Mouse (Mus musculus): ENCODE data around the gene Hspa2. TPM values are rescaled to one million over a fixed set of nuclear protein-coding genes. Genes with fewer than 3 reads are reported as not detected.
"Not testable (repeated sequence)": the region's sequence is repeated elsewhere in the genome, so short reads cannot be mapped to it uniquely, and the experiment has no call there.

Gene Hspa2
- total RNA-seq, 2 experiments from 2014 or later = 8.4 to 9.0 TPM

- intact Hi-C loops (cut with DNase I) = no loop called here
- DNase-seq = no peak
Observed at GRCm38 (mm10) chr12:76425256-76425655, 21.3 kb downstream of the Hspa2 start.

GRCm38 (mm10) chr12:76427546-76427945 lies 23.6 kb downstream of the Hspa2 start:
- no peak for DNase-seq
- intact Hi-C loops (cut with DNase I) = no loop called here

- intact Hi-C loops (cut with DNase I) = no loop called here
- no peak for DNase-seq
Observed at GRCm38 (mm10) chr12:76430879-76431406, 27.0 kb downstream of the Hspa2 start.

- DNase-seq = no peak
- intact Hi-C loops (cut with DNase I) = no loop called here
Observed at GRCm38 (mm10) chr12:76431431-76431830, 27.5 kb downstream of the Hspa2 start.

GRCm38 (mm10) chr12:76434111-76434510 lies 30.1 kb downstream of the Hspa2 start:
- intact Hi-C loops (cut with DNase I) = no loop called here
- no peak for DNase-seq

GRCm38 (mm10) chr12:76435084-76435483 lies 31.1 kb downstream of the Hspa2 start:
- no peak for DNase-seq
- intact Hi-C loops (cut with DNase I) = no loop called here

- DNase-seq = no peak
Observed at GRCm38 (mm10) chr12:76435549-76435948, 31.6 kb downstream of the Hspa2 start.

GRCm38 (mm10) chr12:76443488-76443887 lies 39.5 kb downstream of the Hspa2 start:
- intact Hi-C loops (cut with DNase I); DNase-seq: not testable (repeated sequence)

More at GRCm38 (mm10) chr12:76435549-76435948, 31.6 kb downstream of the Hspa2 start:
- intact Hi-C loops (cut with DNase I) = no loop called here

GRCm38 (mm10) chr12:76444359-76444772 lies 40.4 kb downstream of the Hspa2 start:
- intact Hi-C loops (cut with DNase I) = no loop called here
- no peak for DNase-seq

GRCm38 (mm10) chr12:76444862-76445261 lies 40.9 kb downstream of the Hspa2 start:
- DNase-seq = no peak
- intact Hi-C loops (cut with DNase I) = no loop called here

GRCm38 (mm10) chr12:76446201-76446600 lies 42.2 kb downstream of the Hspa2 start:
- DNase-seq = no peak
- intact Hi-C loops (cut with DNase I) = no loop called here

GRCm38 (mm10) chr12:76448127-76448526 lies 44.2 kb downstream of the Hspa2 start:
- DNase-seq = no peak
- intact Hi-C loops (cut with DNase I) = no loop called here

GRCm38 (mm10) chr12:76452203-76452602 lies 48.2 kb downstream of the Hspa2 start:
- intact Hi-C loops (cut with DNase I) = no loop called here
- no peak for DNase-seq

Other genes with a start within 250 kb of the Hspa2 start
- under 1 TPM in 1 of 2 experiments, not detected in 1; 0.28 TPM for gene Esr2, start 226.9 kb upstream of the Hspa2 start, total RNA-seq (2021)
- not detected for gene Tex21, start 157.4 kb upstream of the Hspa2 start, total RNA-seq (2021)
- gene Mthfd1, start 148.9 kb upstream of the Hspa2 start, total RNA-seq (2021) = 10 to 100 TPM; 28.8 to 34.5 TPM
- gene Akap5, start 79.3 kb upstream of the Hspa2 start, total RNA-seq (2021) = under 1 TPM; 0.22 to 0.84 TPM
- 1 to 10 TPM; 5.5 to 7.1 TPM for gene Zbtb25, start 34.6 kb upstream of the Hspa2 start, total RNA-seq (2021)
- gene Zbtb1, start 33.9 kb upstream of the Hspa2 start, total RNA-seq (2021) = 1 to 10 TPM; 3.0 to 4.0 TPM
- not detected for gene Ppp1r36, start 13.4 kb downstream of the Hspa2 start, total RNA-seq (2021)
- gene Plekhg3, start 126.7 kb downstream of the Hspa2 start, total RNA-seq (2021) = 1 to 10 TPM; 5.4 to 5.5 TPM